Mouse (Mus musculus): ENCODE data around the gene Nap1l1. TPM values are rescaled to one million over a fixed set of nuclear protein-coding genes. Genes with fewer than 3 reads are reported as not detected.
"Not testable (repeated sequence)": the region's sequence is repeated elsewhere in the genome, so short reads cannot be mapped to it uniquely, and the experiment has no call there.

Gene Nap1l1
- polyA plus RNA-seq (2016; fragmentation: Nextera tagmentation; extraction: Ambion mirVana), result 367 and 371 TPM in 2 replicates

GRCm38 (mm10) chr10:111472686-111473510 lies at the start of gene Nap1l1:
Nap1l1 (plus strand) TSS chr10:111473223.
- peaks cover 42% of the 10 kb centered on the region for H3K4me1 ChIP-seq
- WGBS, result under 1% methylated on average over 80 of the region's 80 CpGs

GRCm38 (mm10) chr10:111426491-111426890 lies 46.5 kb upstream of the Nap1l1 start:
- Histone ChIP-seq H3K9me3 (no peaks in the 10 kb centered on the region), H3K4me1 (peaks cover 13% of the 10 kb centered on the region), H3K4me3 (no peak overlapping the region), H3K27ac (replicated peaks) (no peak overlapping the region), H3K36me3 (replicated peaks) (no peaks in the 10 kb centered on the region), H3K27me3 (replicated peaks; ENCODE audit: low read depth, poor library complexity, severe bottlenecking) (no peaks in the 10 kb centered on the region)
- WGBS, result 85% methylated on average over 1 of the region's 1 CpGs
- DNase-seq (ENCODE audit: low spot score), result no peak

More at GRCm38 (mm10) chr10:111472686-111473510, at the start of gene Nap1l1:
- H3K36me3 ChIP-seq (replicated peaks), result peaks cover 29% of the 10 kb centered on the region
- H3K9me3 ChIP-seq, result no peaks in the 10 kb centered on the region
- no peaks in the 10 kb centered on the region for H3K27me3 ChIP-seq (replicated peaks; ENCODE audit: low read depth, poor library complexity, severe bottlenecking)
- H3K4me3 ChIP-seq, result peak within 1 kb of the TSS; percentile 96
- peak; percentile 99 for DNase-seq (ENCODE audit: low spot score)
- H3K27ac ChIP-seq (replicated peaks), result peak within 1 kb of the TSS; percentile 100

GRCm38 (mm10) chr10:111433502-111433901 lies 39.5 kb upstream of the Nap1l1 start:
- 87% methylated on average over 3 of the region's 3 CpGs for WGBS
- Histone ChIP-seq H3K4me1 (no peaks in the 10 kb centered on the region), H3K27ac (replicated peaks) (no peak overlapping the region), H3K4me3 (no peak overlapping the region), H3K9me3 (no peaks in the 10 kb centered on the region), H3K27me3 (replicated peaks; ENCODE audit: low read depth, poor library complexity, severe bottlenecking) (no peaks in the 10 kb centered on the region), H3K36me3 (replicated peaks) (no peaks in the 10 kb centered on the region)
- DNase-seq (ENCODE audit: low spot score), result no peak

GRCm38 (mm10) chr10:111441034-111441440 lies 32.0 kb upstream of the Nap1l1 start:
- DNase-seq (ENCODE audit: low spot score), result no peak
- Histone ChIP-seq H3K4me3 (no peak overlapping the region), H3K9me3 (no peaks in the 10 kb centered on the region), H3K27me3 (replicated peaks; ENCODE audit: low read depth, poor library complexity, severe bottlenecking) (no peaks in the 10 kb centered on the region), H3K36me3 (replicated peaks) (no peaks in the 10 kb centered on the region), H3K4me1 (peaks cover 12% of the 10 kb centered on the region), H3K27ac (replicated peaks) (no peak overlapping the region)
- WGBS, result 73% methylated on average over 3 of the region's 3 CpGs

GRCm38 (mm10) chr10:111444199-111444598 lies 28.8 kb upstream of the Nap1l1 start:
- Histone ChIP-seq H3K27me3 (replicated peaks; ENCODE audit: low read depth, poor library complexity, severe bottlenecking) (no peaks in the 10 kb centered on the region), H3K27ac (replicated peaks) (no peak overlapping the region), H3K4me1 (peaks cover 16% of the 10 kb centered on the region), H3K9me3 (no peaks in the 10 kb centered on the region), H3K36me3 (replicated peaks) (no peaks in the 10 kb centered on the region), H3K4me3 (no peak overlapping the region)
- WGBS, result 64% methylated on average over 9 of the region's 9 CpGs
- peak; percentile 13 for DNase-seq (ENCODE audit: low spot score)

GRCm38 (mm10) chr10:111445939-111446671 lies 26.9 kb upstream of the Nap1l1 start:
- Histone ChIP-seq H3K27me3 (replicated peaks; ENCODE audit: low read depth, poor library complexity, severe bottlenecking) (no peaks in the 10 kb centered on the region), H3K36me3 (replicated peaks) (no peaks in the 10 kb centered on the region), H3K27ac (replicated peaks) (no peak overlapping the region), H3K4me1 (peaks cover 14% of the 10 kb centered on the region), H3K4me3 (no peak overlapping the region), H3K9me3 (no peaks in the 10 kb centered on the region)
- DNase-seq (ENCODE audit: low spot score), result no peak
- WGBS, result 33% methylated on average over 9 of the region's 9 CpGs

- 94% methylated on average over 3 of the region's 3 CpGs for WGBS
- H3K27me3 ChIP-seq (replicated peaks; ENCODE audit: low read depth, poor library complexity, severe bottlenecking); H3K4me1 ChIP-seq; H3K9me3 ChIP-seq; H3K27ac ChIP-seq (replicated peaks); H3K36me3 ChIP-seq (replicated peaks); H3K4me3 ChIP-seq; DNase-seq (ENCODE audit: low spot score): not testable (repeated sequence)
These were observed 26.4 kb upstream of the Nap1l1 start for GRCm38 (mm10) chr10:111446672-111447008.

- not testable (repeated sequence) for H3K36me3 ChIP-seq (replicated peaks); DNase-seq (ENCODE audit: low spot score); H3K9me3 ChIP-seq; H3K4me3 ChIP-seq; H3K4me1 ChIP-seq; H3K27me3 ChIP-seq (replicated peaks; ENCODE audit: low read depth, poor library complexity, severe bottlenecking); H3K27ac ChIP-seq (replicated peaks)
- 70% methylated on average over 5 of the region's 5 CpGs for WGBS
These were observed 23.4 kb upstream of the Nap1l1 start for GRCm38 (mm10) chr10:111449662-111450061.

GRCm38 (mm10) chr10:111451683-111452322 lies 21.2 kb upstream of the Nap1l1 start:
- DNase-seq (ENCODE audit: low spot score), result no peak
- Histone ChIP-seq H3K36me3 (replicated peaks) (no peaks in the 10 kb centered on the region), H3K4me3 (no peak overlapping the region), H3K9me3 (no peaks in the 10 kb centered on the region), H3K27ac (replicated peaks) (no peak overlapping the region), H3K4me1 (no peaks in the 10 kb centered on the region), H3K27me3 (replicated peaks; ENCODE audit: low read depth, poor library complexity, severe bottlenecking) (no peaks in the 10 kb centered on the region)
- 93% methylated on average over 1 of the region's 1 CpGs for WGBS

- Histone ChIP-seq H3K36me3 (replicated peaks) (no peaks in the 10 kb centered on the region), H3K27me3 (replicated peaks; ENCODE audit: low read depth, poor library complexity, severe bottlenecking) (no peaks in the 10 kb centered on the region), H3K9me3 (no peaks in the 10 kb centered on the region), H3K4me3 (no peak overlapping the region), H3K4me1 (peaks cover 3% of the 10 kb centered on the region; the same call in 1 of the 2 replicates), H3K27ac (replicated peaks) (no peak overlapping the region)
- DNase-seq (ENCODE audit: low spot score), result no peak
- WGBS, result 90% methylated on average over 11 of the region's 11 CpGs
These were observed 20.6 kb upstream of the Nap1l1 start for GRCm38 (mm10) chr10:111452426-111452825.

- Histone ChIP-seq H3K4me1 (peaks cover 7% of the 10 kb centered on the region), H3K9me3 (no peaks in the 10 kb centered on the region), H3K36me3 (replicated peaks) (no peaks in the 10 kb centered on the region), H3K27ac (replicated peaks) (no peak overlapping the region), H3K27me3 (replicated peaks; ENCODE audit: low read depth, poor library complexity, severe bottlenecking) (no peaks in the 10 kb centered on the region), H3K4me3 (no peak overlapping the region)
- WGBS, result 85% methylated on average over 8 of the region's 8 CpGs
- DNase-seq (ENCODE audit: low spot score), result no peak
These were observed 18.2 kb upstream of the Nap1l1 start for GRCm38 (mm10) chr10:111454698-111455308.

- no peak for DNase-seq (ENCODE audit: low spot score)
- Histone ChIP-seq H3K9me3 (no peaks in the 10 kb centered on the region), H3K27me3 (replicated peaks; ENCODE audit: low read depth, poor library complexity, severe bottlenecking) (no peaks in the 10 kb centered on the region), H3K4me3 (no peak overlapping the region), H3K36me3 (replicated peaks) (no peaks in the 10 kb centered on the region), H3K4me1 (peaks cover 16% of the 10 kb centered on the region), H3K27ac (replicated peaks) (no peak overlapping the region)
- WGBS, result 63% methylated on average over 7 of the region's 7 CpGs
These were observed 14.9 kb upstream of the Nap1l1 start for GRCm38 (mm10) chr10:111458088-111458487.

All from embryonic facial prominence, embryonic 10.5 days (tissue).